Mouse (Mus musculus) embryo, embryonic 11.5 days (tissue): ENCODE measurements around the gene Gm973.

Experiments
- DNase-seq: peaks from one replicate; pipeline ENCODE4 v3.0.0-alpha.2; 2012; ENCODE audit warnings: low read depth, low spot score

Gene Gm973

DNA sequence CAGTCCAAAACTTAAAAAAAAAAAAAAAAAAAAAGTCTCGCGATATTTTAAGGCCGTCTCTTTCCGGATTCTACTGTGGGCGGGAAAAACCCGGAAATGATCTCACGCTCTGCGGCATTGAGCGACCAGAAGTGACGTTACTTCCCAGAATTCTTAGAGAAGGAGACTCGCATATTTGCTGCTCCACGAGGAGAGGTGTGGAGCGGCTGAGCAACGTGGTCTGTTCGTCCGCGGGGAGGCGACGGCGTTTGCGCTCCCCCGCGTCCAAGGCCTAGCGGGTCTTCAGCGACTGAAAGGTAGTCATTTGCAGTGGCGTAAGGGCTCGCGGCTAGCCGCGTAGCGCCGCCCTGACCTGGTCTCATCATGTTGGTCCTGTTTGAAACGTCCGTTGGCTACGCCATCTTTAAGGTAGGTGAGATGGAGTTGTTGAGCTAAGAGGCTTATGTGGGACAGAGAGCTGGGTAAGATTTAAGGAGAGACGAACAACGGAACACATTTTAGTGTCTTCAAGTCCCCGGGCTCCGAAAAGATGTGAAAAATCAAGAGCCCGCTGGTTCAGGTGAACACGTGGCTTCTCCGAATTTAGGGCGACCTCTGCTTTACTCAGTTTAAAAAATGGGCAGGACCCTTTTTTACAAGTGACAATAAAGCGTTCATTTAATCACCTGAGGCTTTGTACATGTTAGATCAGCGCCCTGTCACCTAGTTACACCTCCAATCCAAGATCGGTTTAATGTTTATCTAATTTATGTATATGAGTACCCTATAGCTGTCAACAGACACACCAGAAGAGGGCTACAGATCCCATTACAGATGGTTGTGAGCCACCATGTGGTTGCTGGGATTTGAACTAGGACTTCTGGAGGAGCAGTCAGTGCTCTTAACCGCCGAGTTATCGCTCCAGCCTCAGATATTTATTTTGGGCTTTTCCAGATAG, 169.0 kb downstream of the Gm973 start, which contains the start of gene Nop58:
Gene Nop58 (plus strand): TSS at position 153 of the 937 bp plus-strand sequence.
- DNase-seq = peak; percentile 92
